Mouse (Mus musculus) megakaryocyte, embryonic 14.5 days (primary cell): ENCODE measurements at regions not wholly inside any gene's neighbourhood (a gene's known extent, or its start where the extent isn't known, plus 50 kb on each side); places are given as distances from the start of the nearest gene placed in this dataset.
A peak's percentile ranks its signal among the peaks of the same experiment; 100 is the strongest.

ENCODE experiments used
- H3K27me3 ChIP-seq: replicated peaks from 2 replicates; pipeline ENCODE3; 2012; ENCODE audit warnings: inconsistent platforms
- H3K36me3 ChIP-seq: replicated peaks from 2 replicates; pipeline ENCODE3; 2012; ENCODE audit warnings: low read length, inconsistent platforms, mixed read lengths
- H3K4me1 ChIP-seq: 2 replicates; pipeline ENCODE4 v1.6.1; 2012; ENCODE audit warnings: inconsistent platforms
- H3K4me3 ChIP-seq: replicated peaks from 2 replicates; pipeline ENCODE3; 2012; ENCODE audit warnings: moderate library complexity, mild to moderate bottlenecking, inconsistent platforms
- H3K9me3 ChIP-seq: 2 replicates; pipeline ENCODE4 v1.6.1; 2012; ENCODE audit warnings: inconsistent platforms
- FLI1 ChIP-seq: IDR thresholded peaks from 2 replicates; pipeline ENCODE4 v1.6.1; 2012; ENCODE audit warnings: low read length, inconsistent platforms, mixed read lengths
- GATA1 ChIP-seq: IDR thresholded peaks from 3 replicates; pipeline ENCODE4 v1.6.1; 2012; ENCODE audit warnings: mixed read lengths, low read length, inconsistent platforms, borderline replicate concordance

GRCm38 (mm10) chr10:123800067-123800691 is 536.4 kb downstream of the Fam19a2 start:
- H3K4me3 ChIP-seq, result no peak overlapping the region
- H3K9me3 ChIP-seq, result peaks cover 32% of the 10 kb centered on the region
- H3K27me3 ChIP-seq, result no peaks in the 10 kb centered on the region
- H3K4me1 ChIP-seq, result no peaks in the 10 kb centered on the region
- TF ChIP-seq FLI1 (no peak), GATA1 (no peak)
- no peaks in the 10 kb centered on the region for H3K36me3 ChIP-seq

GRCm38 (mm10) chr10:123800692-123801528 is 537.1 kb downstream of the Fam19a2 start:
- TF ChIP-seq FLI1, result no peak
- no peak for TF ChIP-seq GATA1
- H3K9me3 ChIP-seq, result peaks cover 32% of the 10 kb centered on the region
- H3K36me3 ChIP-seq, result no peaks in the 10 kb centered on the region
- no peaks in the 10 kb centered on the region for H3K27me3 ChIP-seq
- H3K4me3 ChIP-seq, result peak overlapping the region; percentile 26
- H3K4me1 ChIP-seq, result no peaks in the 10 kb centered on the region

- H3K36me3 ChIP-seq, result no peaks in the 10 kb centered on the region
- no peaks in the 10 kb centered on the region for H3K4me1 ChIP-seq
- TF ChIP-seq FLI1 (no peak), GATA1 (no peak)
- peaks cover 39% of the 10 kb centered on the region for H3K9me3 ChIP-seq
- H3K27me3 ChIP-seq, result no peaks in the 10 kb centered on the region
- peak overlapping the region; percentile 42 for H3K4me3 ChIP-seq
These were observed 547.1 kb downstream of the Fam19a2 start for GRCm38 (mm10) chr10:123810882-123811281.

- Histone ChIP-seq H3K4me1 (no peaks in the 10 kb centered on the region), H3K9me3 (peaks cover 42% of the 10 kb centered on the region), H3K27me3 (no peaks in the 10 kb centered on the region), H3K4me3 (no peak overlapping the region), H3K36me3 (no peaks in the 10 kb centered on the region)
- TF ChIP-seq GATA1 (no peak), FLI1 (no peak)
These were observed 549.3 kb downstream of the Fam19a2 start for GRCm38 (mm10) chr10:123813142-123813541.

GRCm38 (mm10) chr10:123840061-123840751 is 576.4 kb downstream of the Fam19a2 start:
- H3K9me3 ChIP-seq, result peaks cover 39% of the 10 kb centered on the region

GRCm38 (mm10) chr10:123842141-123842540 is 578.3 kb downstream of the Fam19a2 start:
- no peak overlapping the region for H3K4me3 ChIP-seq
- TF ChIP-seq FLI1 (no peak), GATA1 (no peak)
- no peaks in the 10 kb centered on the region for H3K36me3 ChIP-seq
- peaks cover 36% of the 10 kb centered on the region for H3K9me3 ChIP-seq
- H3K4me1 ChIP-seq, result no peaks in the 10 kb centered on the region
- no peaks in the 10 kb centered on the region for H3K27me3 ChIP-seq

More at GRCm38 (mm10) chr10:123840061-123840751, 576.4 kb downstream of the Fam19a2 start:
- Histone ChIP-seq H3K27me3 (no peaks in the 10 kb centered on the region), H3K36me3 (no peaks in the 10 kb centered on the region), H3K4me3 (no peak overlapping the region), H3K4me1 (no peaks in the 10 kb centered on the region)
- no peak for TF ChIP-seq GATA1
- no peak for TF ChIP-seq FLI1

- Histone ChIP-seq H3K4me3 (no peak overlapping the region), H3K9me3 (peaks cover 39% of the 10 kb centered on the region), H3K4me1 (no peaks in the 10 kb centered on the region), H3K27me3 (no peaks in the 10 kb centered on the region), H3K36me3 (no peaks in the 10 kb centered on the region)
- no peak for TF ChIP-seq FLI1
- no peak for TF ChIP-seq GATA1
These were observed 579.8 kb downstream of the Fam19a2 start for GRCm38 (mm10) chr10:123843604-123844003.

GRCm38 (mm10) chr10:123846631-123847030 is 582.8 kb downstream of the Fam19a2 start:
- no peaks in the 10 kb centered on the region for H3K4me1 ChIP-seq
- TF ChIP-seq GATA1, result no peak
- no peak for TF ChIP-seq FLI1
- H3K27me3 ChIP-seq, result no peaks in the 10 kb centered on the region
- H3K36me3 ChIP-seq, result no peaks in the 10 kb centered on the region
- H3K9me3 ChIP-seq, result peaks cover 24% of the 10 kb centered on the region
- H3K4me3 ChIP-seq, result no peak overlapping the region

GRCm38 (mm10) chr10:123848564-123848963 is 584.8 kb downstream of the Fam19a2 start:
- H3K36me3 ChIP-seq, result no peaks in the 10 kb centered on the region
- TF ChIP-seq GATA1 (no peak), FLI1 (no peak)
- H3K4me1 ChIP-seq, result no peaks in the 10 kb centered on the region
- H3K9me3 ChIP-seq, result peaks cover 20% of the 10 kb centered on the region
- no peak overlapping the region for H3K4me3 ChIP-seq
- H3K27me3 ChIP-seq, result no peaks in the 10 kb centered on the region

- Histone ChIP-seq H3K27me3 (no peaks in the 10 kb centered on the region), H3K9me3 (peaks cover 55% of the 10 kb centered on the region), H3K4me3 (no peak overlapping the region), H3K4me1 (no peaks in the 10 kb centered on the region), H3K36me3 (no peaks in the 10 kb centered on the region)
- no peak for TF ChIP-seq FLI1
- no peak for TF ChIP-seq GATA1
These were observed 611.7 kb downstream of the Fam19a2 start for GRCm38 (mm10) chr10:123875459-123875858.
